Mouse (Mus musculus) heart, postnatal 36 days (tissue): ENCODE data around the gene Uqcc1. TPM values are rescaled to one million over a fixed set of nuclear protein-coding genes. Genes with fewer than 3 reads are reported as not detected.

Source experiments
- total RNA-seq, 2 experiments: library from RNA; stranded (reverse); gene quantifications; 2 replicates each; pipeline ENCODE4 v1.2.3; 2021

Uqcc1 gene
- total RNA-seq, 2 experiments from 2014 or later = 235 to 283 TPM

Other genes starting within 250 kb of the Uqcc1 start
- 10 to 100 TPM; 92.1 to 92.3 TPM for gene Trpc4ap, start 237.9 kb downstream of the Uqcc1 start, total RNA-seq
- gene Edem2, start 200.8 kb downstream of the Uqcc1 start, total RNA-seq = 1 to 10 TPM; 6.9 to 7.0 TPM
- not detected for gene Gm17581, start 194.4 kb downstream of the Uqcc1 start, total RNA-seq
- gene Procr, start 179.2 kb downstream of the Uqcc1 start, total RNA-seq = 1 to 10 TPM; 3.1 to 3.3 TPM
- gene Mmp24, start 155.0 kb downstream of the Uqcc1 start, total RNA-seq = not detected
- 10 to 100 TPM; 26.2 to 27.7 TPM for gene BC029722, start 110.9 kb downstream of the Uqcc1 start, total RNA-seq
- gene Eif6, start 103.4 kb downstream of the Uqcc1 start, total RNA-seq = 10 to 100 TPM; 50.7 to 53.6 TPM
- gene Fam83c, start 95.5 kb downstream of the Uqcc1 start, total RNA-seq = not detected
- gene Gm15557, start 10.4 kb upstream of the Uqcc1 start, total RNA-seq = not detected
- gene Gdf5, start 15.1 kb upstream of the Uqcc1 start, total RNA-seq = not detected
- gene Cep250, start 26.1 kb upstream of the Uqcc1 start, total RNA-seq = 1 to 10 TPM; 7.1 to 7.9 TPM
- gene 6430550D23Rik, start 77.7 kb upstream of the Uqcc1 start, total RNA-seq = under 1 TPM; 0.16 to 0.31 TPM
- gene Ergic3, start 77.7 kb upstream of the Uqcc1 start, total RNA-seq = 10 to 100 TPM; 59.7 to 61.4 TPM
- not detected for gene Fer1l4, start 122.6 kb upstream of the Uqcc1 start, total RNA-seq
- 1 to 10 TPM in 1 of 2 experiments, under 1 TPM in 1; 0.87 to 1.5 TPM for gene Spag4, start 134.9 kb upstream of the Uqcc1 start, total RNA-seq
- 10 to 100 TPM; 15.2 to 17.5 TPM for gene Cpne1, start 181.7 kb upstream of the Uqcc1 start, total RNA-seq
- gene Rbm12, start 181.7 kb upstream of the Uqcc1 start, total RNA-seq = 10 to 100 TPM; 11.1 to 11.5 TPM
- gene Gm28036, start 196.8 kb upstream of the Uqcc1 start, total RNA-seq = 10 to 100 TPM in 1 of 2 experiments, 1 to 10 TPM in 1; 9.0 to 13.6 TPM
- gene Romo1, start 213.7 kb upstream of the Uqcc1 start, total RNA-seq = 100 to 1,000 TPM; 345 to 377 TPM
- 10 to 100 TPM; 86.3 to 93.6 TPM for gene Nfs1, start 213.9 kb upstream of the Uqcc1 start, total RNA-seq
- 100 to 1,000 TPM; 143 to 146 TPM for gene Rbm39, start 249.9 kb upstream of the Uqcc1 start, total RNA-seq